Mouse (Mus musculus): ENCODE results near the gene Gm10428.

GRCm38 (mm10) chr11:62752780-62753179 is at the start of gene Gm10428:
- no peak for TF ChIP-seq MAX (IDR thresholded peaks at IDR 0.05)
- no peak for TF ChIP-seq CTCF (IDR thresholded peaks at IDR 0.05; ENCODE audit: control insufficient read depth, insufficient read depth, insufficient read length)
